Mouse (Mus musculus): ENCODE measurements at regions not wholly inside any gene's neighbourhood (a gene's known extent, or its start where the extent isn't known, plus 50 kb on each side); places are given as distances from the start of the nearest gene placed in this dataset.
A peak's percentile ranks its signal among the peaks of the same experiment; 100 is the strongest.

DNA sequence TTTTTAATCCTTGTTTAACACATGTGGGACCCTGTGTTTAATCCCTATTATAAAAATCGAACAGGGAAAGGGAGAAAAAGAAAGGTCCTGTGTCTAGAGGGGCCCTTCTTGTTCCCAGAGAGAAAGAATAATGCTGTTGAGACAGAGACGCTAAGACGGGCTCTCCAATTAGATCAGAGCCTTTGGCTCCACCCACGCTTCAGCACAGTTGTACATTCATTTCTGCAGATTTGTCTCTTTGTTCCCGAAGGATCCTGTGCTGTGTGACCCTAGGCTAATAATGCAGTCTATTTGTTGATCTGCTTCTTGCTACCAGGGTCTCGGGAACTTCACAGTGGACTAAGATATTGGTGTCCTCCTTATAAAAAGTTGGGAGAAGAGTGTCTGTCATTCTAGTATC lies 92.0 kb downstream of the Cdc5l start:
- no peak for DNase-seq

GRCm38 (mm10) chr17:45340851-45341250 lies 92.7 kb downstream of the Cdc5l start:
- no peak for DNase-seq

- no peak for DNase-seq
These were observed 94.3 kb downstream of the Cdc5l start for GRCm38 (mm10) chr17:45339226-45339625.

GRCm38 (mm10) chr17:45338086-45338485 lies 95.5 kb downstream of the Cdc5l start:
- DNase-seq, result no peak

- no peak for DNase-seq
These were observed 97.9 kb downstream of the Cdc5l start for GRCm38 (mm10) chr17:45335586-45336151.

DNA sequence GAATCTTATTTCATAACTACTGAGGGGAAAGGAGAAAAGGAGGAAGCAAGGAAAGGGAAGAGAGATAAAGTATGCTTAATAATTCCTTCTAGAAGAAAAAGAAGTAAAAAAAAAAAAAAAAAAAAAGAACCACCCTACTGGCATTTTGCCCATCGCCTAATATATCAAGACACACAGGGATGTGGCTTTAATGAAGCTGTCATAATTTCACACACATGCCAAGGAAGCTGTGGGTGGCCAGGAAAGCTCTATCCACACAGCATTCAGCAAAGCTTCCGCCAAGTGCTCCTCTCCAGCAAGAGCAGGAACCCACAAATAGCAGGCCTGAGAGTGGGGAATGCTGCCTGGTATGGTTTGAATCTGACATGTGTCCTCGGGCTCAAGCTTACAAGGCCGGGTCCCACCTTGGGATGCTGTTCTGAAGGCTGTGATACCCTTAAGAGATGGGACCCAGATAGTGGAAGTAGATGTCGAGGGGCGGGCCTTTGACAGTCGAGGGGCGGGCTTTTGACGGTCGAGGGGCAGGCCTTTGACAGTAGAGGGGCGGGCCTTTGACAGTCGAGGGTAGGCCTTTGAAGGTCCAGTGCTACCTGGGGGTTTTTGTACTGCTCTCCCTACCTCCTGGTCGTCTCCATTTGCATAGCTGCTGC lies 98.7 kb downstream of the Cdc5l start:
- DNase-seq, result no peak

DNA sequence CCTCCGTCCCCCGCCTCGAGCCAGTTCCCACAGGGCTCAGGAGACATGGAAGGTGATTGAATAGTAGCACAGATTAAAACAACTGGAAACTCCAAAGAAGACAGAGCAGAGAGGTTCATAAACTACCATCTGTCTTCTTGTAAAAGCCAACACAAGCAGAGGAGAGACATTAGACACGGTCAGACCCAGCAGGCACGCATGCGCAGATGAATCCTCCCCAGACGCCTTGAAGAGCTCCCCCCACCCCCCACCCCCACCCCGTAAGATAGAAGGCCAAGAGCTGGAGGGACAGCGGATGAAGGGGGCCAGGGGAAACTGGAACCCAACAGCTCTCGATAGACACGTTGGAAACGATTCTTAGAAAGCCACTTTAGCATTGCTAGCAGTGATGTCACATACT lies 101.2 kb downstream of the Cdc5l start:
- DNase-seq, result no peak

- DNase-seq, result no peak
These were observed 104.3 kb downstream of the Cdc5l start for GRCm38 (mm10) chr17:45329241-45329640.

DNA sequence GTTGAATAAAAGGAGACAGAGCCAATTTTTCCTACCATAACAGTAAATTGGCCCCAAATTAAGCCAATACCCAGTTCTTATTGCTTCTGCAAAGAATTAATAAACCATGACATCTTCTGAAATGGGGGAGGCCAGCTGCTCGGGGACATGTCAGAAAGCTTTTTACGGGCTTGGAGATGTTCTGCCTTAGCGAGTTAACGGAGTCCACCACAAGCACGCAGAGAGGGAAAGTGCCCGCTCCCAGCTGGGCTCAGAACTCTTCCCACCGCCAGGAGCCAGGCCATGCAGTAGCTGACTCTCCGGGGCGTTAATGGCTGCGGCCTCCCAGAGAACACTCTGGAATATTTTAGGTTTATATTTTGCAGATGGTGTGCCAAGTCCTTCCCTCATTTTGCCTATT lies 106.8 kb downstream of the Cdc5l start:
- DNase-seq, result no peak

DNA sequence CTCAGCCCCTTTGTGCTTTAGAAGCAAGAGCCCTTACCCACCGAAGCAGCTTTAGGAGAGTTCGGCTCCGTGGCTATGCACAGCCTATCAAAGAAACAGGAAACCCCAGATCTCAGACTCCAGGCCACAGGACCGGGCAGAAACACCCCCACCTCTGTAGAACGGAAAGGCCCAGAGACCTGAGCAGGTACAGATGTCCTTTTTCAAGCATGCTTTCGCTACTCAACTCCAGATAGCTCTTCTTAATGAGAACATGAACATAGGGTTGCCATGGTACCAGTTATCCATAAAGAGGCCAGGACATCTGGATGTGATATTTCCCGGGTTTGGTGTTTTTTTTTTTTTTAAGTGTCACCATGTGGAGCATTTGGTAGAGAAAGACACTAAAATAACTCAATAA lies 107.4 kb downstream of the Cdc5l start:
- no peak for DNase-seq

- no peak for DNase-seq
These were observed 110.7 kb downstream of the Cdc5l start for GRCm38 (mm10) chr17:45322842-45323241.

- no peak for DNase-seq
These were observed 113.5 kb downstream of the Cdc5l start for GRCm38 (mm10) chr17:45320074-45320473.

GRCm38 (mm10) chr17:45318211-45319076 lies 115.1 kb downstream of the Cdc5l start:
- no peak for DNase-seq

DNA sequence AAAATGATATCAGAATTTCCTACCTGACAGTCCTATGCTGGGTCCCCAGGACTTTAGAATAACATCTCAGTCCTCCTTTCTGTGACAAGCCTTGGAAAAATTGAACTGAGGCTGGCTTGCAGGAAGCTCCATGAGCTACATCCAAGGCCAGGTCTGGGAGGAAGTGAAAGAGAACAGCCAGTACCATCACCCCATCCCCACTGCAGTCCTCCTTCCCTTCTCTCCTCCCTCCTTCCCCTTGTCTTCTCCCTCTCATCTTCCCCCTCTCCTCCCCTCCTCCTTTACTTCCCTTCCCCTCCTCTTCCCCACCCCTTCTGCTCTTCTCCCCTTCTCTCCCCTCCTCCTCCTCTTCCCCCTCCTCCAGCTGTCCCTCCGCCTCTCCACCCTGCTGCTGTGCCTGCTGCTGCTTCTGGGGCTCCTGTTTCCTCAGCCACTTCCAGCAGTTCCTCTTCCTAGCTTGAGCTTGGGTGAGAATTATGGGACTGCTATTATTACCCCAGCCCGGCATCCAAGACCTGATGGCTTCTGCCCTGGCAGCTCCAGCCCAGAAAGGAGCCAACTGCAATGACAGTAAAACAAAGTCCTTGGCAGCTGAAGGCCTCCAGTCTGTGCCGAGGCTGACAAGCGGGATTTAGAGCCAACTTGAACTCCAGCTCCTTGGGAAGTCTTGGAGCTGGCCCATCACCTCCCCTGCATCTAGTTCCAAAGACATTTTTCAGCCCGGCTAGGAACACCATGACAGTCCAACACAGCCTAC lies 120.8 kb downstream of the Cdc5l start:
- DNase-seq, result no peak

DNA sequence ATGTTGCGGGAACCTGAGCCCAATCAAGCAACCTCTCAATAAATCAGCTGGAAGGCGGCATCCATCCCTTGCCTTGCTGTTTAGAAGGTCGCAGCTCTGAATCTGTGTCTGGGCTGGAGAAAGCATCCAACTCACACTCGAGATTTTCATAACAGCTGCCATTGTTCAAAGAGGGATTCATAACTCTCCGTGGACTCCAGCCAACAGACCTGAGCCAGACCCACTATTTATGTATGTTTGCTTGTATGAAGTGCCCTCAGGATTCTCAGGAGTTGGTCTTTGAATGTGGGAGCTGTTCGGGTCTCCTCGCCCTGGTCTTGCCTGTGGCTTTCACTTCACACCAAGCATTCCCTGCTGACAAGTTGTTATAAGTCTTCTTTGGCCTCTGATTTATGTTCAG lies 127.0 kb downstream of the Cdc5l start:
- DNase-seq, result no peak

DNA sequence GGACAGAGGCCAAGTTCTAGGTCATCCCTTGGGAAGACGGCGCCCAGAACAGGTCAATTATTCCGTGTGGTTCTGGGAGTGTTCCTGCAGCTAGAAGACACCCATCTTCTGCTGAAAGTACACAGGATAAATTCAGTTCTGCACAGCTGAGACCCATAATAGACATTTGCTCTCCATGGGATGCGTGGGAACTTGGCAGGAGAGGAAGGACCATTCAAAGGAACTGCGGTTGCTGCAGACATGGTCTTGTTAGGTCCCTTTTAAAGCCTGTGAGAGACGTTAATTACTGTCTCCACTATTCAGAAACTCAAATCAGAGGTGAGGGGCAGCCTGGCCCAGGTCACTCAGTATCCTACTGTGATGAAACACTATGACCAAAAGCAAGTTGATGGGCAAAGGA lies 130.4 kb downstream of the Cdc5l start:
- DNase-seq, result no peak

DNA sequence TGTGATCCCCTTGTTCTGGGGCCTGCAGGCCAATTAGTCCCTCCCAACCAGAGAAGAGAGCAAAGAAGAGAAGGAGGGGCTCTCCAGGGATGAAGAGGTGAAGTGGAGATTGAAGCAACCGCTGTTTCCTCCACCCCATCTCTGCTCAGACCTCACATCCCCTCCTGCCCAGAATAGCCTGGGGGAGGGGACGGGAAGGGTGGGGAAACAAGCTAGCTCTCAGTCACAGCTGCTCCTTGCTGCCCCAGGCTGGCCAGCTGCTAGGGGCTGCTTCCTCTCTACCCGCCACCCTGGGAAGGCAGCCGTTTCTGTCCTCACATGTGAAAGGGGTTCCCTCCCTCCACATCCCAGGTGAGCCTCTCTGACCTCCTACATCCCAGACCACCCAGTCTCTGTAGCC lies 135.2 kb downstream of the Cdc5l start:
- DNase-seq, result peak; percentile 55

- DNase-seq, result no peak
These were observed 135.7 kb downstream of the Cdc5l start for GRCm38 (mm10) chr17:45297860-45298259.

- no peak for DNase-seq
These were observed 137.2 kb downstream of the Cdc5l start for GRCm38 (mm10) chr17:45296363-45296762.

- DNase-seq, result no peak
These were observed 138.7 kb downstream of the Cdc5l start for GRCm38 (mm10) chr17:45294886-45295285.

- peak; percentile 47 for DNase-seq
These were observed 139.2 kb downstream of the Cdc5l start for GRCm38 (mm10) chr17:45294256-45294865.

- DNase-seq, result no peak
These were observed 140.7 kb downstream of the Cdc5l start for GRCm38 (mm10) chr17:45292883-45293282.

GRCm38 (mm10) chr17:45291052-45291451 lies 142.5 kb downstream of the Cdc5l start:
- no peak for DNase-seq

All from thymus, postnatal 25 days (tissue).